Mouse (Mus musculus): Measurements from ENCODE around the gene Slc41a2.

Slc41a2 gene

GRCm38 (mm10) chr10:83233967-83234366 is 103.7 kb downstream of the Slc41a2 start:
- no peak for DNase-seq (ENCODE audit: low read depth, low spot score)

- no peak for DNase-seq (ENCODE audit: low read depth, low spot score)
Observed at GRCm38 (mm10) chr10:83228626-83229025, 109.1 kb downstream of the Slc41a2 start.

- DNase-seq (ENCODE audit: low read depth, low spot score): peak; percentile 54
Observed at GRCm38 (mm10) chr10:83224999-83225398, 112.7 kb downstream of the Slc41a2 start.

GRCm38 (mm10) chr10:83220847-83221246 is 116.8 kb downstream of the Slc41a2 start:
- DNase-seq (ENCODE audit: low read depth, low spot score): no peak

GRCm38 (mm10) chr10:83220217-83220616 is 117.5 kb downstream of the Slc41a2 start:
- no peak for DNase-seq (ENCODE audit: low read depth, low spot score)

- DNase-seq (ENCODE audit: low read depth, low spot score): peak; percentile 73
Observed at GRCm38 (mm10) chr10:83219729-83220128, 118.0 kb downstream of the Slc41a2 start.

- DNase-seq (ENCODE audit: low read depth, low spot score): no peak
Observed at GRCm38 (mm10) chr10:83218778-83219177, 118.9 kb downstream of the Slc41a2 start.

GRCm38 (mm10) chr10:83217256-83217655 is 120.4 kb downstream of the Slc41a2 start:
- DNase-seq (ENCODE audit: low read depth, low spot score): no peak

- DNase-seq (ENCODE audit: low read depth, low spot score): no peak
Observed at GRCm38 (mm10) chr10:83215559-83215958, 122.1 kb downstream of the Slc41a2 start.

- peak; percentile 47 for DNase-seq (ENCODE audit: low read depth, low spot score)
Observed at GRCm38 (mm10) chr10:83212618-83213017, 125.1 kb downstream of the Slc41a2 start.

- DNase-seq (ENCODE audit: low read depth, low spot score): no peak
Observed at GRCm38 (mm10) chr10:83210968-83211583, 126.6 kb downstream of the Slc41a2 start.

GRCm38 (mm10) chr10:83210122-83210521 is 127.6 kb downstream of the Slc41a2 start:
- no peak for DNase-seq (ENCODE audit: low read depth, low spot score)

GRCm38 (mm10) chr10:83209388-83209787 is 128.3 kb downstream of the Slc41a2 start:
- no peak for DNase-seq (ENCODE audit: low read depth, low spot score)

- DNase-seq (ENCODE audit: low read depth, low spot score): peak; percentile 24
Observed at GRCm38 (mm10) chr10:83208436-83208835, 129.2 kb downstream of the Slc41a2 start.

GRCm38 (mm10) chr10:83202906-83203702 is 134.6 kb downstream of the Slc41a2 start:
- DNase-seq (ENCODE audit: low read depth, low spot score): peak; percentile 75

- no peak for DNase-seq (ENCODE audit: low read depth, low spot score)
Observed at GRCm38 (mm10) chr10:83201525-83201924, 136.2 kb downstream of the Slc41a2 start.

- no peak for DNase-seq (ENCODE audit: low read depth, low spot score)
Observed at GRCm38 (mm10) chr10:83199290-83199689, 138.4 kb downstream of the Slc41a2 start.

GRCm38 (mm10) chr10:83198692-83199091 is 139.0 kb downstream of the Slc41a2 start:
- peak; percentile 43 for DNase-seq (ENCODE audit: low read depth, low spot score)

- peak; percentile 81 for DNase-seq (ENCODE audit: low read depth, low spot score)
Observed at GRCm38 (mm10) chr10:83197690-83198336, 139.9 kb downstream of the Slc41a2 start.

GRCm38 (mm10) chr10:83191982-83192381 is 145.7 kb downstream of the Slc41a2 start:
- DNase-seq (ENCODE audit: low read depth, low spot score): no peak

GRCm38 (mm10) chr10:83191476-83191875 is 146.2 kb downstream of the Slc41a2 start:
- no peak for DNase-seq (ENCODE audit: low read depth, low spot score)

GRCm38 (mm10) chr10:83189071-83189470 is 148.6 kb downstream of the Slc41a2 start:
- DNase-seq (ENCODE audit: low read depth, low spot score): no peak

- DNase-seq (ENCODE audit: low read depth, low spot score): peak; percentile 47
Observed at GRCm38 (mm10) chr10:83186984-83187383, 150.7 kb downstream of the Slc41a2 start.

All from brain, adult 2 months (tissue).